Mouse (Mus musculus): ENCODE results near the gene Epha2.

DNA sequence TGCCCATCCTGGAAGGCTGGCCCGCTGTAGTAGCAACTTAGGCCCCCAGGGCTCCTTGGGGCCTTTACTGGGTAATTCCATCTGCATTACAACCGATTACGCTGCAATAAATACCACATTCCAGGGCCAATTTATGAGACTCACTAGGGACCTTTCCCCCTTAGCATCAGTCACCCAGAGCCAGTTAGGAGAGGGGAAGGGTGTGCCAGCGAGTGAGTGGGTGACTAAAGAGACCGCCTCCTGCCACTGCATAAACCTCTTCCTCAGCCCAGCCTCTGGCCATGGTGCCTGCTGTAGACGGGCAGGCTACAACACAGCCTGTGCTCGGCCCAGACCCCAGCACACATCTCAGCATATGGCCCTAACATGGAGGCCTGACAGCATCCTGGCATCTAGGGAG lies 3.1 kb upstream of the Epha2 start:
- TF ChIP-seq CTCF (IDR thresholded peaks at IDR 0.05; ENCODE audit: low read depth, low read length) (no peak), POLR2A (IDR thresholded peaks at IDR 0.05; ENCODE audit: extremely low read depth, insufficient read depth, low read length) (no peak)
